Mouse (Mus musculus): ENCODE results near the gene Tmtc2.

Tmtc2 gene

GRCm38 (mm10) chr10:105548040-105548439 is 26.2 kb downstream of the Tmtc2 start:
- in situ Hi-C loops (cut with MboI, MseI) = no loop called here

DNA sequence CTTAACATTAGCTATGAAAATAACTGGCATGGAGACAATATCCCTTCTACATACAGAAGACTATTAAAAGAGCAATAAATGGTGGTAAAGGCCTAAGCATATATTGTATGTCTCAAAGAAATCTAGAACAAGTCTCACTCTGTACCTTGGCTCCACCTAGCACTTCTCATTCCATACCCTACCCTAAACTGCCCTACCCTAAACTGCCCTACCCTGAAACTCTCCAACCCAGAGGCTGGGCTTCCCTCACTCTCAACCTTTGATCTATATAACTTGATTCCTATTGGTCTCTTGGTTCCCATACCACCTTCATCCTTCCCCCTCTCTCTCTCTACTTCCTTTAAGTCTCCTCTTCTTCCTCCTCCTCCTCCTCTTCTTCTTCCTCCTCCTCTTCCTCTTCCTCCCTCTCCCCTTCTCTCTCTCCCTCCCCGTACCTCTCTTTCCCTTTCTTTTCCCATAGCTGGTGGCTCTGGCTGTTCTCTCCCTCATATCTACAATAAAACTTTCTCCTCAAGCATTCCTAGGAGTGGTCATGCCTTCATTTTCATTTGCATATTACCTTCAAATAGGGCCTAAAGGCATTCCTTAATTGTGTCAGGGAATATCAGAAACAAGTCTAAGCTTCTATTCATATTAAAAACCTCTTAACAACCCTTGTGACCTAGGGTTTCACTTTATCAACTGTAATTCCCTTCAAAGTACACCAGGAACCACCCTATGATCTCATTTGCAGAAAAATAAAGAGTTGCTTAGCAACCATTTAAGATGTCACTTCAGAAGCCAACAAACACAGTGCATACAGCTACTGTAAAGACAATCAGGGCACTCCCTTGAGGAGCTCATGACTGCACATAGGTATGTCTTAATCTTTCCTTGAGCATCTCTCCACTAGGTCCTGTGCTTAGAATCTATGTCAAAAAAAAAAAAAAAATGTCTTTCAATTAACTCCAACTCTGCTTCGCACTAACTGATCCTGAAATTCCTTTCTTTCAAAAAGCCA is 29.9 kb downstream of the Tmtc2 start:
- in situ Hi-C loops (cut with MboI, MseI) = no loop called here

DNA sequence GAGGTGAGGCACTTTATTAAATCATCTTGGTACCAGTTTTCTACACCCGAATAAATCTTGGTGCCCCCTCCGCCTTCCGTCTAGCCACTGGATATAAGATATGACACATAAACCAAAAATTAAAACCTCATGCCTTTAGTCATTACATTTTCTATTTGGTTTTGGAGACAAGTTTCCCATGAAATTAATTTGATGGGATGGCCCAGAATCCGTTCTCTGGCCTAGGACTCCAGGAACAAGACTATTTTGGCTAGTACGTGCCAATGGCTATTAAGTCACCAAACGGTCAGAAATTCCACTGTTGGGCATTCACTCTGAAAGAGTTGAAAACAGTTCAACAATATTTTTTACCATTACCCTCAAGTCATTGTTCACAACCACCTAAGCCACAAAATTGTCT is 32.2 kb downstream of the Tmtc2 start:
- in situ Hi-C loops (cut with MboI, MseI) = no loop called here

- in situ Hi-C loops (cut with MboI, MseI) = no loop called here
Observed at GRCm38 (mm10) chr10:105539697-105540096, 34.6 kb downstream of the Tmtc2 start.

GRCm38 (mm10) chr10:105536910-105537309 is 37.3 kb downstream of the Tmtc2 start:
- in situ Hi-C loops (cut with MboI, MseI) = no loop called here

GRCm38 (mm10) chr10:105535848-105536247 is 38.4 kb downstream of the Tmtc2 start:
- in situ Hi-C loops (cut with MboI, MseI) = no loop called here

DNA sequence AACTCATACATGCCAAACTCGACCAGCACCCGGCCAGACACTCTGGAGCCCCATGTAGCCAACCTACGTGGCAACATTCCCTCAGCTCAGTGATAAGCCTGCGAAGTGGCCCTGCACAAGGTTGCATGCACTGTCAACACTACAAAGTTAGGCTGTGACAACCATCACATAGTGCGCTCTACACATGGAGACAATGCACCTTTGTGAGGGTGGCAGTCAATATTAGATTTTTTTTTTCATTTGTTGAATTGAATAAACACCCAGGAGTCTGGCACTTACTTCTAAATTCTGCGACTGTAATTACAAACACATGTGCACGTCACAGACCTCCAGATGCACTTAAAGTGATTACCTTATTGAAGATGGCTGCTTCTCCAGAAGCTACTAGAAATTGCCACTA is 41.5 kb downstream of the Tmtc2 start:
- in situ Hi-C loops (cut with MboI, MseI) = no loop called here

- in situ Hi-C loops (cut with MboI, MseI) = no loop called here
Observed at GRCm38 (mm10) chr10:105532019-105532525, 42.2 kb downstream of the Tmtc2 start.

GRCm38 (mm10) chr10:105531080-105531894 is 43.0 kb downstream of the Tmtc2 start:
- in situ Hi-C loops (cut with MboI, MseI) = no loop called here

GRCm38 (mm10) chr10:105523405-105524088 is 50.7 kb downstream of the Tmtc2 start:
- in situ Hi-C loops (cut with MboI, MseI) = no loop called here

- in situ Hi-C loops (cut with MboI, MseI) = no loop called here
Observed at GRCm38 (mm10) chr10:105522431-105522830, 51.8 kb downstream of the Tmtc2 start.

- in situ Hi-C loops (cut with MboI, MseI) = no loop called here
Observed at GRCm38 (mm10) chr10:105519154-105519806, 55.0 kb downstream of the Tmtc2 start.

GRCm38 (mm10) chr10:105518144-105518543 is 56.1 kb downstream of the Tmtc2 start:
- in situ Hi-C loops (cut with MboI, MseI) = no loop called here

GRCm38 (mm10) chr10:105513777-105514322 is 60.4 kb downstream of the Tmtc2 start:
- in situ Hi-C loops (cut with MboI, MseI) = no loop called here

DNA sequence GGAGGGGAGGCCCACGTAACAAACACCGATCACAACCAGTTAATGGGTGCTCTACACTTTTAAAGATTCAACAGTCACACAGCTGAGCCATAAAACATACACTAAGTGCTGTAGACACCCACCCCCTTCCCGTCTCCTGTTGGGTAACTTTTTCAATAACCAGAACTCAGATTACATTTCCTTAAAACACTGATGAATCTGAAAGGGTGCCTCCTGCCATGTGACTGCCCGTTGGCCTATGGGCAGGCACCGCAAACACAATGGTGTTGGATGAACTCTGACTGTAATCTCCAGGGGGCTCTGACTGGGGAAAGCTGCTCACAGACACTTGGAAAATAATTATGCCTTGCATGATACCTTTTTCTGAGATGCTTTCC is 64.4 kb downstream of the Tmtc2 start:
- in situ Hi-C loops (cut with MboI, MseI) = loop anchor here in 1 of 2 experiments (10.0 kb wide), 1 partner anchor 1895 kb away; no protein-coding TSS in a partner anchor

GRCm38 (mm10) chr10:105509146-105509895 is 64.9 kb downstream of the Tmtc2 start:
- in situ Hi-C loops (cut with MboI, MseI) = loop anchor here in 1 of 2 experiments (10.0 kb wide), 1 partner anchor 1895 kb away; no protein-coding TSS in a partner anchor

DNA sequence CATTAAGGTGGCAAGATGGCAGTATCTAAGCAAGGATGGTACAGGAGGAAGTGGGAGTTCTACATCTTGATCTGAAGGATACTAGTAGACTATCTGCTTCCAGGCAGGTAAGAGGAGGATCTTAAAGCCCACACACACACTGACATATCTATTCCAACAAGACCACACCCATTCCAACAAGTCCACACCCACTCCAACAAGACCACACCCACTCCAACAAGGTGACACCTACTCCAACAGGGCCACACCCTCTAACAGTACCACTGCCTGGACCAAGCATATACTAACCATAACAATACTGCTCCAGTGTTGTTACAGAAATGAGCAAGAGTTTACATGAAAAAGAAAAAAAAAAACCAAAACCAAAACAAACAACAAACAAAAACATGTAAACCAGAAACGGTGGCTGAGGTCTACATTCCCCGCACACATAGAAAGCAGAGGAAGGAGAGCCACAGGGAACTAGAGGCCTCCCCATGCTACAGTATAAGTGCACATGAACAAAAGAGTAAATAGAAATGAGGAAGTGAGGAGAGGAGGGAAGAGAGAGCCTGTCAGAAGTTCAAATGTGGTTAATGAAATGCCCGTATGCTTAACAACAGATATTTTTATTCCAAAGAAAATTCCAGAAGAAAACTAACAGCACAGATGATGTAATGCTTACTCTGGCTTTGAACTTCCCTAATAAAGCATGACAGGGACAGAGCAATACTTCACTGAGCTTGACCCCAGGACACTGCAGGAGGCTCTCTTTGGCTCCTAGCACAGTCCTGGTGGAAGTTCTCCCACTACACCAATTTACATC is 66.1 kb downstream of the Tmtc2 start:
- in situ Hi-C loops (cut with MboI, MseI) = loop anchor here in 1 of 2 experiments (10.0 kb wide), 1 partner anchor 1893 kb away; no protein-coding TSS in a partner anchor

GRCm38 (mm10) chr10:105506046-105506445 is 68.2 kb downstream of the Tmtc2 start:
- in situ Hi-C loops (cut with MboI, MseI) = loop anchor here in 1 of 2 experiments (10.0 kb wide), 1 partner anchor 1891 kb away; no protein-coding TSS in a partner anchor

DNA sequence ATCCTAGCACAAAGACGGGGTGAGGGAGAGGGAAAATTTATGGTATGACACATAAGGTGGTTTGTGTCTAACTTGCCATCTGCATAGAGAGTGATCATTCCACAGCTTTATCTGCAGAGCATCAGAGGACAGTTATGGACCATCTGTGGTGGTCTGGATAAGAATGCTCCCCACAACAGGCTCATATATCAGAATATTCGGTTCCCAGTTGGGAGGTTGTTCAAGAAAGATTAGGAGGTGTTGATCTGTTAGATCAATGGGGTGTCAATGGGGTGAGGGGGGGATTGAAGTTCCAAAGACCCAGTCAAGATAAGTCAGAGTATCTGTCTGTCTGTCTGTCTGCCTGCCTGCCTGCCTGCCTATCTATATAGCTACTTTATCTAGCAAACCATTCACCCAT is 69.8 kb downstream of the Tmtc2 start:
- in situ Hi-C loops (cut with MboI, MseI) = loop anchor here in 1 of 2 experiments (10.0 kb wide), 1 partner anchor 1890 kb away; no protein-coding TSS in a partner anchor

All from T-helper 17 cell (primary cell).